Mouse (Mus musculus): ENCODE data around the gene Ly6f. TPM values are rescaled to one million over a fixed set of nuclear protein-coding genes. Genes with fewer than 3 reads are reported as not detected.
"Not testable (repeated sequence)": the region's sequence is repeated elsewhere in the genome, so short reads cannot be mapped to it uniquely, and the experiment has no call there.

The Ly6f gene
- not detected for total RNA-seq (2022)

GRCm38 (mm10) chr15:75268121-75268520 lies at the start of gene Ly6f:
Ly6f (plus strand) TSS chr15:75268421.
- DNase-seq (ENCODE audit: low spot score in 2 of 2), result no peak

- no peak for DNase-seq (ENCODE audit: low spot score in 2 of 2)
Measured at GRCm38 (mm10) chr15:75221942-75222341, 46.3 kb upstream of the Ly6f start.

- DNase-seq (ENCODE audit: low spot score in 2 of 2), result no peak
Measured at GRCm38 (mm10) chr15:75237736-75238288, 30.4 kb upstream of the Ly6f start.

GRCm38 (mm10) chr15:75240558-75240957 lies 27.7 kb upstream of the Ly6f start:
- no peak for DNase-seq (ENCODE audit: low spot score in 2 of 2)

GRCm38 (mm10) chr15:75242756-75243640 lies 25.2 kb upstream of the Ly6f start:
- DNase-seq (ENCODE audit: low spot score in 2 of 2), result no peak

- DNase-seq (ENCODE audit: low spot score in 2 of 2), result no peak
Measured at GRCm38 (mm10) chr15:75254671-75255070, 13.6 kb upstream of the Ly6f start.

GRCm38 (mm10) chr15:75265863-75266262 lies 2.4 kb upstream of the Ly6f start:
- no peak for DNase-seq (ENCODE audit: low spot score in 2 of 2)

GRCm38 (mm10) chr15:75266626-75267025 lies 1.6 kb upstream of the Ly6f start:
- DNase-seq (ENCODE audit: low spot score in 2 of 2), result no peak

GRCm38 (mm10) chr15:75268916-75269829 lies 952 bp downstream of the Ly6f start:
- DNase-seq (ENCODE audit: low spot score in 2 of 2), result no peak

GRCm38 (mm10) chr15:75270169-75270568 lies 1.9 kb downstream of the Ly6f start:
- no peak for DNase-seq (ENCODE audit: low spot score in 2 of 2)

- no peak for DNase-seq (ENCODE audit: low spot score in 2 of 2)
Measured at GRCm38 (mm10) chr15:75270691-75271362, 2.6 kb downstream of the Ly6f start.

GRCm38 (mm10) chr15:75271426-75271825 lies 3.2 kb downstream of the Ly6f start:
- no peak for DNase-seq (ENCODE audit: low spot score in 2 of 2)

- no peak for DNase-seq (ENCODE audit: low spot score in 2 of 2)
Measured at GRCm38 (mm10) chr15:75271891-75272290, 3.7 kb downstream of the Ly6f start.

GRCm38 (mm10) chr15:75281991-75282390 lies 13.8 kb downstream of the Ly6f start:
- DNase-seq (ENCODE audit: low spot score in 2 of 2), result not testable (repeated sequence)

GRCm38 (mm10) chr15:75286512-75286911 lies 18.3 kb downstream of the Ly6f start:
- not testable (repeated sequence) for DNase-seq (ENCODE audit: low spot score in 2 of 2)

- no peak for DNase-seq (ENCODE audit: low spot score in 2 of 2)
Measured at GRCm38 (mm10) chr15:75292377-75292776, 24.2 kb downstream of the Ly6f start.

- DNase-seq (ENCODE audit: low spot score in 2 of 2), result no peak
Measured at GRCm38 (mm10) chr15:75293873-75294385, 25.7 kb downstream of the Ly6f start.

GRCm38 (mm10) chr15:75306101-75306500 lies 37.9 kb downstream of the Ly6f start:
- no peak for DNase-seq (ENCODE audit: low spot score in 2 of 2)

GRCm38 (mm10) chr15:75309186-75309585 lies 41.0 kb downstream of the Ly6f start:
- DNase-seq (ENCODE audit: low spot score in 2 of 2), result no peak

GRCm38 (mm10) chr15:75309946-75310345 lies 41.7 kb downstream of the Ly6f start:
- DNase-seq (ENCODE audit: low spot score in 2 of 2), result no peak

GRCm38 (mm10) chr15:75314421-75314820 lies 46.2 kb downstream of the Ly6f start:
- no peak for DNase-seq (ENCODE audit: low spot score in 2 of 2)
